Mouse (Mus musculus) kidney, adult 2 months (tissue): ENCODE measurements around the gene Steap3.

Source experiments
- CTCF ChIP-seq: fragments of 200-500 bp; conservative IDR thresholded peaks from 2 replicates; pipeline ENCODE4 v1.5.1; 2011; ENCODE audit warnings: low read depth, mild to moderate bottlenecking, control low read depth, low read length, moderate library complexity, mixed read lengths; ENCODE audit not compliant: insufficient read depth, insufficient read length
- POLR2A ChIP-seq: fragments of 200-500 bp; IDR thresholded peaks from one replicate; pipeline ENCODE4 v1.6.1; 2011; ENCODE audit warnings: low read depth, low read length, control low read depth

DNA sequence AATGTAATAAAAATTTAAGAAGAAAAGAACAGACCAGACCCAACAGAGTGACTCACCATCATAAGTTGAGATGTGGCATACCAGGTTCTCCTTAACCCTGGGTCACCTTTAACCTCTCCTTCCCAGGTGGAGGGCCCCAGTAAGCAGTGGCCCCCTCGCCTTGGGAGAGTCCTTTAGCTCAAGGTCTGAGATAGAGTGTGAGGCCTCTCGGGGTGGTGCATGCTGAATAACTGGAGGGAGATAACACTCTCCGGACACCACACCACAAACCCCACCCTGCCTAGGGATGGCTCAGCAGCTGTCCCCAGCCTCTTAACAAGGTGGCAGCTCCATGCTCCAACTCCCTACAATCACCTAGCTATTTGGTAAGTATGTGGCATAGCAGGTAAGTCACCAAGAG lies 1.6 kb downstream of the Steap3 start:
- TF ChIP-seq POLR2A (no peak), CTCF (no peak)
